Mouse (Mus musculus): ENCODE results near the gene Gm21812.
"Not testable (repeated sequence)": the region's sequence is repeated elsewhere in the genome, so short reads cannot be mapped to it uniquely, and the experiment has no call there.

Gm21812 gene

GRCm38 (mm10) chrY:9347084-9347483 lies at the start of gene Gm21812:
Gene Gm21812, minus strand, starts transcription at chrY:9347184.
- ATAC-seq (ENCODE audit: low TSS enrichment) = not testable (repeated sequence)

Data from frontal cortex, adult (tissue).